Mouse (Mus musculus): ENCODE results near the gene Ezh1. TPM values are rescaled to one million over a fixed set of nuclear protein-coding genes. Genes with fewer than 3 reads are reported as not detected.

Gene Ezh1
- polyA plus RNA-seq, 1 experiment from 2014 or later: 17.1 TPM

DNA sequence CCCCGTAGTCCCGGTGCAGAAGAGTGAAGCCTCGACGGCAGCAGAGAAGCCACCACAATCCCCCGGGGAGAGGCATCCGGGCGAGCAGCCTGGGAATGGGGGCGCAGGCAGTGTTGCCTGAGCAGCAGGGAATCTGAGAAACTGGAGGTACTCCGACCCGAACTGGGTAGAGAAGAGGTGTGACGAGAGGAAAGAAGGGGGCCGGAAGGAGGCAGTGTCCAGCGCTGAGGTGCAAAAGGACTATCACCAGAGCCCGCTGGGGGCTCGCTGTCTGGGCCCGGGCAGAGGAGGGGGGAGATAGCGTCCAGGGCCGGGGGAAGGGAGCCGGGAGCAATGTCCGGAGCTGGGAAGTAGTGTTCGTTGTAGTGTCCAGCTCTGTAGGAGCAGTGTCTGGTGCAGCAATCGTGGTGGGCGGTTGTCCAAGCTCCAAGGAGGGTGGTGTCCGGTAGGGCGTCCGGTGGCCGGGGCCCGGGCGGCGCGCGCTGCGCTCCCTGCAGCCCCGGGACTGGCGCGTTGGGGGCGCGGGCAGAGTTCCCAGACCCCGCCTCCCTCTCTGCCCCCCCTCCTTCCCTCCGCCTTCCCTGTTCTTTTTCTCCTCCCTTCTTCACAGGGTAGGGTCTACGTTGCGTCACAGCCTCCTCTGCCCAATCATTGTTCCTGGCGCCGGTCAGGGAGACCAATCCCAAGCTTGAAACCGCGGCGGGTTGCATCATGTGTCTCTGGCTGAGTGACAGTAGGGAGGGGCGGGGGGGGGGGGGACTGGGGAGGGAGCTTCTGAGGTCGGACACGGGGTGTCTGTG lies 55.3 kb downstream of the Ezh1 start, which contains the start of gene Plekhh3:
Gene Plekhh3, minus strand, starts transcription at position 541 of the 800 bp plus-strand sequence.
- Histone ChIP-seq H3K9ac (replicated peaks; ENCODE audit: low read depth) (peak within 1 kb of the TSS; percentile 74), H3K4me1 (ENCODE audit: insufficient read depth, low read depth, low read length) (peaks cover 34% of the 10 kb centered on the region), H3K9me3 (ENCODE audit: low read length) (no peaks in the 10 kb centered on the region), H3K27ac (ENCODE audit: low read length) (peak within 1 kb of the TSS; percentile 95), H3K36me3 (ENCODE audit: insufficient read depth, low read length) (peaks cover 7% of the 10 kb centered on the region), H3K4me2 (replicated peaks; ENCODE audit: low read depth, low read length) (peak within 1 kb of the TSS; percentile 75), H3K4me3 (ENCODE audit: low read depth, low read length) (peak within 1 kb of the TSS; percentile 68), H3K27me3 (replicated peaks; ENCODE audit: insufficient read depth, low read length) (peaks cover 5% of the 10 kb centered on the region)
- under 1% methylated on average over 34 of the region's 50 CpGs for WGBS
- DNase-seq (ENCODE audit: low spot score): peak; percentile 99
- no peak for TF ChIP-seq EP300 (IDR thresholded peaks at IDR 0.05)
- TF ChIP-seq CTCF (IDR thresholded peaks at IDR 0.05): peak; percentile 27; the same call in 1 of the 2 replicates
- ATAC-seq: peak; percentile 92

DNA sequence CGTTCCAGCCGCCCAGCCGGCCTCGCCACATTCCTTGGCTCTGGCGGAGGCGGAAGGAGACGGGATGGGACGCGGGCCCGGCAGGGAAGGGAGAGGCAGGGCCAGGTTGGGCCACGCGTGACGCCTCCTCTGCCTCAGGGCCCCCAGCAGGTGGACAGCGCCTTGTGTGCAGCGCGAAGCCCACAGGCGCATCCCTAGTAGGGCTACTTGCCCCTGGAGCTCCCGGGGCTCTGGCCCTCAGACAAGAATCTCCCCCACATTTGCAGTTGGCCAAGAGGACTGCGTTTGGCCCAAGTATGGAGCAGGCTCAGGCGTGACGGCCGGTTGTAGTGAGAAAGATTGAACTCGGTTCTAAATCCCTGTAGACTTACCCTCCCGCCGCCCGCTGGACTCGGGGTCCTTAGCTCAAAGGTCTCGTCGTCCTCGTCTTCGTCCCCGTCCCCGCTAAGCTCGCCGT lies 55.9 kb downstream of the Ezh1 start, which contains the start of gene Cntnap1:
Gene Cntnap1, plus strand, starts transcription at position 170 of the 457 bp plus-strand sequence.
- Histone ChIP-seq H3K36me3 (ENCODE audit: insufficient read depth, low read length) (peaks cover 7% of the 10 kb centered on the region), H3K27me3 (replicated peaks; ENCODE audit: insufficient read depth, low read length) (peaks cover 5% of the 10 kb centered on the region), H3K9ac (replicated peaks; ENCODE audit: low read depth) (peak within 1 kb of the TSS; percentile 74), H3K27ac (ENCODE audit: low read length) (peak within 1 kb of the TSS; percentile 95), H3K4me1 (ENCODE audit: insufficient read depth, low read depth, low read length) (peaks cover 34% of the 10 kb centered on the region), H3K4me2 (replicated peaks; ENCODE audit: low read depth, low read length) (peak within 1 kb of the TSS; percentile 75), H3K4me3 (ENCODE audit: low read depth, low read length) (peak within 1 kb of the TSS; percentile 68), H3K9me3 (ENCODE audit: low read length) (no peaks in the 10 kb centered on the region)
- TF ChIP-seq EP300 (IDR thresholded peaks at IDR 0.05) (no peak), CTCF (IDR thresholded peaks at IDR 0.05) (no peak; the same call in 1 of the 2 replicates)
- WGBS: under 1% methylated on average over 32 of the region's 35 CpGs
- peak; percentile 90 for DNase-seq (ENCODE audit: low spot score)
- peak; percentile 16 for ATAC-seq

DNA sequence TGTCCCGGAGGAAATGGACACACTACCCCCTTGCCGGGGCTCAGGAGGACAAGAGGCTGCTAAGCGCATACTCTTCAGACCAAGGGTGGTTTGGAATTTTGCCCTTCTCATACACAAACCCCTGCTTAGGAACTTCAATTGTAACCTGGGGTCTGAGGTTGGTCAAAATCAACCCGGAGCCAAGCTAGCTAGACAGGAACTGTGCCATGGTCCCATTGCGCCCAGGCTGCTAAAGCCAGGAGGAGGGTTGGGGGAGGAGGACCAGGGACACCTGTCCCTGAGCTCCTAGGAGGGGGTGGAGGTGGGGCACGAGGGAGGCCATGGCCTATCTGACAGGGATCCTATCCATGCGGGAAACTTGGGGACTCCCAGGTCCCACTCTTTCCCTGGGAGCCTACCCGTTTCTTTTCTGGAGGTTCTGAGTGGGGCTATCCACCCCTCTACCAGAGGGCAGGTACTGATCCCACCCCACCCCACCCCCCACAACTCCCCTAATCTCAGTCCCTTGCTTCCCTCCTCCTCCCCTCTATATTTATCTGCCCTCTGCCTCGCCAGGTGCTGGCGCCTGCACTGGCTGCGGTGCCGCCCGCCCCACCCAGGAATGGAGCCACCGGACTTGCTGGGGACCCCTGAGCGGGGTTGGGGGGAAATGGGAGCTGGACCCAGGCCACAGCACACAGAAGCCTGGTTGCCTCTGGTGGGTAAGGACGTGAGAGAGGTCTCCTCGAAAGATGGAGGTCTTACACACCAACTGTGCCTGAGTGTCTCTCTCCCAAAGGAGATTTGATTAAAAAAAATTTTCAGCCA lies 56.8 kb downstream of the Ezh1 start:
- no peak for TF ChIP-seq EP300 (IDR thresholded peaks at IDR 0.05)
- TF ChIP-seq CTCF (IDR thresholded peaks at IDR 0.05): no peak
- H3K4me2 ChIP-seq (replicated peaks; ENCODE audit: low read depth, low read length): peak overlapping the region; percentile 75
- H3K4me3 ChIP-seq (ENCODE audit: low read depth, low read length): peak overlapping the region; percentile 68
- peak overlapping the region; percentile 74 for H3K9ac ChIP-seq (replicated peaks; ENCODE audit: low read depth)
- no peak for ATAC-seq
- DNase-seq (ENCODE audit: low spot score): peak; percentile 19
- WGBS: 12% methylated on average over 15 of the region's 17 CpGs
- H3K27ac ChIP-seq (ENCODE audit: low read length): peak overlapping the region; percentile 95
- peaks cover 28% of the 10 kb centered on the region for H3K4me1 ChIP-seq (ENCODE audit: insufficient read depth, low read depth, low read length)
- no peaks in the 10 kb centered on the region for H3K9me3 ChIP-seq (ENCODE audit: low read length)
- peaks cover 8% of the 10 kb centered on the region for H3K36me3 ChIP-seq (ENCODE audit: insufficient read depth, low read length)
- no peaks in the 10 kb centered on the region for H3K27me3 ChIP-seq (replicated peaks; ENCODE audit: insufficient read depth, low read length)

DNA sequence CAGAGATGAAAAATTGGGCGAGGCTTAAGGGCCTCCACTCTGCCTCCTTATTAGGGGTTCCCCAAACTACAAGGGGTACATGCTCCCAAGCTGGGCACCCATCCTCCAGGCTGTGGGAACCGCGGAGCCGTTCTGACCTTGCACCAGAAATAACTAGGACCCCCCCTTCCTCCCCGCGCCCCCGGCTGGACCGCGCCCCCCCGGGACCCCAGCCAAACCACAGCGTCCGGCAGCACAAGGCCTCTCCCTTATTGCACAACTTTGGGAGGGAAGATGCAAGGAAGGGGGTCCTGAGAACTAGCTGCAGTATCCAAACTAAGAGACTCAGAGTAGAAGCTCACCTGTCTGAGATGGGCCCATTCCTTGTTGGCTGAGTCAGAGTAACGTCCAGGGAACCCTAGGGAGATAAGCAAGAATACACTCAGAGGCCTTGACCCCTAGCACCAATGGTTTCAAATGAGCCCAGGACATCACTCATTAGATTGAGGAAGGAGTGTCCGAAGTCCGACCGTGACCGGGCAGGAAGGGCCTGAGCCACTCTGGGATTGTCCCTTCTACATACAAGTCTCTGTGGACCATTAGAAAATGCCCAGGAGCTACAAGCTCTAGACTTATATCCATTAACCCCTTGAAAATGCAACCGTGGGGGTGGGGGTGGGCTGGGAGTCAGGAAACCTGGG lies 57.8 kb downstream of the Ezh1 start:
- 48% methylated on average over 14 of the region's 18 CpGs for WGBS

DNA sequence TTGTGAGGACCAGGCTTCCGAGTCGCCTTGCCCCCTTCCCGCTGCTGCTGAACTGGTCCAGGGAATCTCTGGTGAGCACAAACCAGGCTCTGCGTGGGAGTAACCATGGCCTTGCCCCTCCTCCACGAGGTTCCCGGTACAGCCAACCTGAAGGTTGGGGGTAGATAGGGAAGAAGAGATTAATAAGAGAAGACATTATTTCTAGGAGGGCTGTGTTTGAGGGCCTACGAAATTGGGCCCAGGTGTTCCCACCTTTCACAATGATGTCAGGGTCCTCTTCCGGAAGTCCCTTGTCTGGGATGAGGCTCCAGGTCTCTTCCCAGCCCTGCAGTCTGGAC lies 58.3 kb downstream of the Ezh1 start:
- DNase-seq (ENCODE audit: low spot score) (no peak), ATAC-seq (no peak)
- WGBS: 82% methylated on average over 8 of the region's 8 CpGs
- TF ChIP-seq EP300 (IDR thresholded peaks at IDR 0.05) (no peak), CTCF (IDR thresholded peaks at IDR 0.05) (no peak)
- Histone ChIP-seq H3K9ac (replicated peaks; ENCODE audit: low read depth) (no peak overlapping the region), H3K4me3 (ENCODE audit: low read depth, low read length) (no peak overlapping the region), H3K36me3 (ENCODE audit: insufficient read depth, low read length) (peaks cover 20% of the 10 kb centered on the region), H3K4me1 (ENCODE audit: insufficient read depth, low read depth, low read length) (peaks cover 20% of the 10 kb centered on the region; the same call in 1 of the 2 replicates), H3K4me2 (replicated peaks; ENCODE audit: low read depth, low read length) (no peak overlapping the region), H3K9me3 (ENCODE audit: low read length) (no peaks in the 10 kb centered on the region), H3K27me3 (replicated peaks; ENCODE audit: insufficient read depth, low read length) (no peaks in the 10 kb centered on the region; the same call in 1 of the 2 replicates), H3K27ac (ENCODE audit: low read length) (no peak overlapping the region)

More for the DNA sequence above, 57.8 kb downstream of the Ezh1 start:
- H3K4me3 ChIP-seq (ENCODE audit: low read depth, low read length): 0 out of 2 replicates have a peak overlapping the region, but pooled peaks have one; percentile 68
- no peak overlapping the region for H3K9ac ChIP-seq (replicated peaks; ENCODE audit: low read depth)
- peaks cover 22% of the 10 kb centered on the region for H3K4me1 ChIP-seq (ENCODE audit: insufficient read depth, low read depth, low read length)
- H3K27me3 ChIP-seq (replicated peaks; ENCODE audit: insufficient read depth, low read length): no peaks in the 10 kb centered on the region; the same call in 1 of the 2 replicates
- H3K27ac ChIP-seq (ENCODE audit: low read length): peak overlapping the region; percentile 32
- H3K4me2 ChIP-seq (replicated peaks; ENCODE audit: low read depth, low read length): peak overlapping the region; percentile 75
- TF ChIP-seq CTCF (IDR thresholded peaks at IDR 0.05) (no peak), EP300 (IDR thresholded peaks at IDR 0.05) (no peak)
- H3K9me3 ChIP-seq (ENCODE audit: low read length): no peaks in the 10 kb centered on the region
- ATAC-seq: no peak
- DNase-seq (ENCODE audit: low spot score): no peak
- H3K36me3 ChIP-seq (ENCODE audit: insufficient read depth, low read length): peaks cover 18% of the 10 kb centered on the region

Data from lung, postnatal 0 days (tissue).